Mouse (Mus musculus): ENCODE measurements at regions not wholly inside any gene's neighbourhood (a gene's known extent, or its start where the extent isn't known, plus 50 kb on each side); places are given as distances from the start of the nearest gene placed in this dataset.

GRCm38 (mm10) chr6:94826656-94827055, 126.7 kb upstream of the Lrig1 start:
- TF ChIP-seq CTCF (IDR thresholded peaks at IDR 0.05; ENCODE audit: extremely low read depth, insufficient read depth, low read length) (no peak), POLR2A (IDR thresholded peaks at IDR 0.05; ENCODE audit: extremely low read depth, insufficient read depth, low read length) (no peak)

Data from cortical plate, adult 2 months (tissue).